Mouse (Mus musculus) kidney, embryonic 15.5 days (tissue): ENCODE results near the gene Pou3f4. TPM values are rescaled to one million over a fixed set of nuclear protein-coding genes. Genes with fewer than 3 reads are reported as not detected.
A peak's percentile ranks its signal among the peaks of the same experiment; 100 is the strongest.
"Not testable (repeated sequence)": the region's sequence is repeated elsewhere in the genome, so short reads cannot be mapped to it uniquely, and the experiment has no call there.

Experiments used
- ATAC-seq: fragments of 200-750 bp; cut with Nextera tagmentation; replicated peaks from 2 replicates; pipeline ENCODE4 v1.8.0; 2017; ENCODE audit warnings: moderate TSS enrichment; ENCODE audit not compliant: low FRiP score
- H3K27ac ChIP-seq: fragments of 300-500 bp; sonication (generic); 2 replicates; pipeline ENCODE4 v1.5.1; 2015; ENCODE audit warnings: mild to moderate bottlenecking, inconsistent platforms
- H3K27me3 ChIP-seq: fragments of 300-500 bp; sonication (generic); 2 replicates; pipeline ENCODE4 v1.6.1; 2015; ENCODE audit warnings: inconsistent platforms
- H3K36me3 ChIP-seq: fragments of 300-500 bp; sonication (generic); 2 replicates; pipeline ENCODE4 v1.6.1; 2015; ENCODE audit warnings: inconsistent platforms
- H3K4me1 ChIP-seq: fragments of 300-500 bp; sonication (generic); 2 replicates; pipeline ENCODE4 v1.6.1; 2015; ENCODE audit warnings: inconsistent platforms
- H3K4me2 ChIP-seq: fragments of 300-500 bp; sonication (generic); 2 replicates; pipeline ENCODE4 v1.6.1; 2015; ENCODE audit warnings: moderate library complexity, mild to moderate bottlenecking, inconsistent platforms
- H3K4me3 ChIP-seq: fragments of 300-500 bp; sonication (generic); replicated peaks from 2 replicates; pipeline ENCODE4 v1.5.1; 2015; ENCODE audit warnings: mild to moderate bottlenecking, inconsistent platforms
- H3K9ac ChIP-seq: fragments of 300-500 bp; sonication (generic); 2 replicates; pipeline ENCODE4 v1.6.1; 2015; ENCODE audit warnings: mild to moderate bottlenecking, inconsistent platforms
- H3K9me3 ChIP-seq: fragments of 300-500 bp; sonication (generic); replicated peaks from 2 replicates; pipeline ENCODE4 v1.6.1; 2016; ENCODE audit warnings: inconsistent platforms
- WGBS: fragments of 180-500 bp; shearing (Covaris S2); methylation state at CpG from one replicate; pipeline ENCODE4 v1.1.7; 2015; ENCODE audit warnings: mixed read lengths; 5-methylcytosine and 5-hydroxymethylcytosine counted together
- polyA plus RNA-seq: library from polyadenylated mRNA; unstranded; fragments of >200 nt; fragmentation: Nextera tagmentation; extraction: Ambion mirVana; gene quantifications from 2 replicates; pipeline ENCODE4 v1.2.1, GENCODE M21; 2015

Pou3f4 gene
- 0.13 and 0.18 TPM in 2 replicates for polyA plus RNA-seq

GRCm38 (mm10) chrX:110814151-110814571 lies at the start of gene Pou3f4:
Pou3f4 (plus strand) TSS chrX:110814280.
- Histone ChIP-seq H3K27me3 (peaks cover 61% of the 10 kb centered on the region), H3K9me3 (no peaks in the 10 kb centered on the region), H3K9ac (no peak within 1 kb of the TSS), H3K4me2 (peak within 1 kb of the TSS; percentile 67), H3K4me1 (0 out of 2 replicates have a peak, but pooled peaks cover 4% of the 10 kb centered on the region), H3K36me3 (no peaks in the 10 kb centered on the region), H3K4me3 (peak within 1 kb of the TSS; percentile 41), H3K27ac (no peak within 1 kb of the TSS)
- ATAC-seq: peak; percentile 97
- WGBS: 16% methylated on average over 20 of the region's 20 CpGs

DNA sequence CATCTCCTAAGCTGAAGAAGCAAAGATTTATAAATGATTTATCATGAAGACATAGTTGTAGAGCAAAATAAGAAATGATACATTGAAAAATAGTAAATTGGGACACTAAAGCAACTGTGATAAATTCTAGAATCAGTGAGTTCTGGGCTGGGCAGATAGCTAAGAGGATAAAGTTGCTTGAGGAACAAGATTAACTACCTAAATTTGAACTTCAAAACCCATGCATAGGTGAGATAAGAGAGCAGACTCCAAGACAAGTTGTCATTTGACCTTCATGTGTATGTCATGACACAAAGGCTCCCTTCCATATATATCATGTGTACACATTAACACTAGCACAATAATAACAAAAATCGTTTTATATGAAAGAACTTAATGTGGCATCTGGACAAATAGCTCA lies 48.1 kb upstream of the Pou3f4 start:
- ATAC-seq: no peak

DNA sequence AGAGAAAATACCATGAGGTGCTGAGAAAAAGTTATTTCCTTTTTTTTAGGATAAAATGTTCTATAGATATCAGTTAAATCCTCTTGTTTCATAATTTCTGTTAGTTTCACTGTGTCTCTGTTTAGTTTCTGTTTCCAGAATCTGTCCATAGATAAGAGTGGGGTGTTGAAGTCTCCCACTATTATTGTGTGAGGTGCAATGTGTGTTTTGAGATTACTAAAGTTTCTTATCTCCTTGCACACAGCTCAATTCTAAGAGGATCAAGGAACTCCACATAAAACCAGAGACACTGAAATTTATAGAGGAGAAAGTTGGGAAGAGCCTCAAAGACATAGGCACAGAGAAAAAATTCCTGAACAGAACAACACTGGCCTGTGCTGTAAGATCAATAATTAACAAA lies 39.3 kb upstream of the Pou3f4 start:
- not testable (repeated sequence) for H3K4me1 ChIP-seq, H3K9ac ChIP-seq, H3K36me3 ChIP-seq, ATAC-seq, H3K4me2 ChIP-seq, H3K27me3 ChIP-seq, H3K4me3 ChIP-seq, H3K9me3 ChIP-seq, H3K27ac ChIP-seq

More for the DNA sequence above, 48.1 kb upstream of the Pou3f4 start:
- no peaks in the 10 kb centered on the region for H3K4me1 ChIP-seq
- H3K27me3 ChIP-seq: no peaks in the 10 kb centered on the region
- 62% methylated on average over 1 of the region's 1 CpGs for WGBS
- no peak overlapping the region for H3K9ac ChIP-seq
- no peak overlapping the region for H3K27ac ChIP-seq
- H3K9me3 ChIP-seq: no peaks in the 10 kb centered on the region
- H3K4me2 ChIP-seq: no peak overlapping the region
- H3K36me3 ChIP-seq: no peaks in the 10 kb centered on the region
- no peak overlapping the region for H3K4me3 ChIP-seq

- H3K27ac ChIP-seq: no peak overlapping the region
- no peaks in the 10 kb centered on the region for H3K36me3 ChIP-seq
- WGBS: 37% methylated on average over 2 of the region's 2 CpGs
- ATAC-seq: no peak
- no peak overlapping the region for H3K4me3 ChIP-seq
- no peaks in the 10 kb centered on the region for H3K4me1 ChIP-seq
- no peaks in the 10 kb centered on the region for H3K9me3 ChIP-seq
- H3K4me2 ChIP-seq: no peak overlapping the region
- no peaks in the 10 kb centered on the region for H3K27me3 ChIP-seq
- H3K9ac ChIP-seq: no peak overlapping the region
These were observed 11.6 kb upstream of the Pou3f4 start for GRCm38 (mm10) chrX:110802502-110802901.

- 0 out of 2 replicates have a peak, but pooled peaks cover under 1% of the 10 kb centered on the region for H3K4me1 ChIP-seq
- no peaks in the 10 kb centered on the region for H3K36me3 ChIP-seq
- 50% methylated on average over 4 of the region's 4 CpGs for WGBS
- H3K4me3 ChIP-seq: no peak overlapping the region
- H3K9me3 ChIP-seq: no peaks in the 10 kb centered on the region
- no peak overlapping the region for H3K4me2 ChIP-seq
- H3K27ac ChIP-seq: no peak overlapping the region
- no peak for ATAC-seq
- H3K27me3 ChIP-seq: peaks cover 33% of the 10 kb centered on the region
- no peak overlapping the region for H3K9ac ChIP-seq
These were observed 4.0 kb upstream of the Pou3f4 start for GRCm38 (mm10) chrX:110810001-110810578.

DNA sequence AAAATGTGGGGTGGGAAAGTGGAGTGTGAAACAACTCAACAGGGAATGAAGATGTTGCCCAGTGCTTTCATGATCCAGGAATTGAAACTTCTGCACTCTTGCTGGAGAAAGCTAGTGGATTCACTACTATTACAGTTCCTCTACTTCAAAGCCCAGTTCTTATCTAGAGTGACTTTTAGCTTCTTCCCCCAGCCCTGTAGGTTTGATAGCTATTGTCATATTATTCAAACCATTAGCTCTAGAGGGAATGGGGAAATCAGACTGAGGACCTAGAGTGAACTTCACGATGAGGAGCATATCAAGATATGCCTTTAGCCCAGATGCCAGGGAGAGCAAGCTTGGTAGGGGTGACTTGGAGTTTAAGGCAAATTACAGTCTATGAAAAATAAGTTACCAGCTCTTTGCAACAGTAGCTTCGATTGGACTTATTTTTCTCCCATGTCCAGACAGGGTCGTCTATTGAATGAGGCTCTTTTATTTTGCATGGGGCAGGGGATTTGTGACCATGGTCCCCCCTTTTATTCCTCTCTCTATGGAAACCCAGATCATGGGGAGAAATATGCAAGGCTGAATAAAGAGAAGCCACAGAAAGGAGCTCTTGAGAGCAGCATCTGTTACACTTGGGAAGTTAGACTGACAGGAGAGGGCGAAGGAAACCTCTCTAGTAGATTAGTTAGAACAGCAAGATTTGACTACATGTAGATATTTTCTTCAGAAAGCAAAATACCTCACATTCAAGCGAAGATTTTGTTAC lies 3.1 kb upstream of the Pou3f4 start:
- Histone ChIP-seq H3K9me3 (no peaks in the 10 kb centered on the region), H3K27ac (no peak overlapping the region), H3K27me3 (peaks cover 40% of the 10 kb centered on the region), H3K4me3 (no peak overlapping the region), H3K4me2 (no peak overlapping the region), H3K9ac (no peak overlapping the region), H3K36me3 (no peaks in the 10 kb centered on the region), H3K4me1 (0 out of 2 replicates have a peak, but pooled peaks cover 4% of the 10 kb centered on the region)
- WGBS: 66% methylated on average over 5 of the region's 5 CpGs
- ATAC-seq: no peak

GRCm38 (mm10) chrX:110812071-110812470 lies 2.0 kb upstream of the Pou3f4 start:
- no peaks in the 10 kb centered on the region for H3K36me3 ChIP-seq
- H3K9ac ChIP-seq: no peak overlapping the region
- no peak overlapping the region for H3K27ac ChIP-seq
- 24% methylated on average over 5 of the region's 5 CpGs for WGBS
- H3K4me2 ChIP-seq: no peak overlapping the region
- ATAC-seq: no peak
- no peak overlapping the region for H3K4me3 ChIP-seq
- H3K9me3 ChIP-seq: no peaks in the 10 kb centered on the region
- H3K27me3 ChIP-seq: peaks cover 51% of the 10 kb centered on the region
- H3K4me1 ChIP-seq: 0 out of 2 replicates have a peak, but pooled peaks cover 4% of the 10 kb centered on the region

GRCm38 (mm10) chrX:110813401-110813800 lies 679 bp upstream of the Pou3f4 start:
- Histone ChIP-seq H3K27me3 (peaks cover 60% of the 10 kb centered on the region), H3K27ac (no peak overlapping the region), H3K4me1 (0 out of 2 replicates have a peak, but pooled peaks cover 4% of the 10 kb centered on the region), H3K9me3 (no peaks in the 10 kb centered on the region), H3K36me3 (no peaks in the 10 kb centered on the region), H3K9ac (no peak overlapping the region), H3K4me3 (no peak overlapping the region), H3K4me2 (no peak overlapping the region)
- ATAC-seq: no peak
- WGBS: 23% methylated on average over 5 of the region's 5 CpGs

DNA sequence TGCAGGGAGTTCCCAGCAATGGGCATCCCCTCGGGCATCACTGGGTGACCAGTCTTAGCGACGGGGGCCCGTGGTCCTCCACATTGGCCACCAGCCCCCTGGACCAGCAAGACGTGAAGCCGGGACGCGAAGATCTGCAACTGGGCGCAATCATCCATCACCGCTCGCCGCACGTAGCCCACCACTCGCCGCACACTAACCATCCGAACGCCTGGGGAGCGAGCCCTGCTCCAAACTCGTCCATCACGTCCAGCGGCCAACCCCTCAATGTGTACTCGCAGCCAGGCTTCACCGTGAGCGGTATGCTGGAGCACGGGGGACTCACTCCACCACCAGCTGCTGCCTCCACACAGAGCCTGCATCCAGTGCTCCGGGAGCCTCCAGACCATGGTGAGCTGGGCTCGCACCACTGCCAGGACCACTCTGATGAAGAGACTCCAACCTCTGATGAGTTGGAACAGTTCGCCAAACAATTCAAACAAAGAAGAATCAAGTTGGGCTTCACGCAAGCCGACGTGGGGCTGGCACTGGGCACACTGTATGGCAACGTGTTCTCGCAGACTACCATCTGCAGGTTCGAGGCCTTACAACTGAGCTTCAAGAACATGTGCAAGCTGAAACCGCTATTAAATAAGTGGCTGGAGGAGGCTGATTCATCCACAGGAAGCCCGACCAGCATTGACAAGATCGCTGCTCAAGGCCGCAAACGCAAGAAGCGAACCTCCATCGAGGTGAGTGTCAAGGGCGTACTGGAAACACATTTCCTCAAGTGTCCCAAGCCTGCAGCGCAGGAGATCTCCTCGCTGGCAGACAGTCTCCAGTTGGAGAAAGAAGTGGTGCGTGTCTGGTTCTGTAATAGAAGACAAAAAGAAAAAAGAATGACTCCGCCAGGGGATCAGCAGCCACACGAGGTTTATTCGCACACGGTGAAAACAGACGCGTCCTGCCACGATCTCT lies 790 bp downstream of the Pou3f4 start:
- ATAC-seq: peak; percentile 65
- Histone ChIP-seq H3K36me3 (no peaks in the 10 kb centered on the region), H3K9ac (no peak overlapping the region), H3K27ac (no peak overlapping the region), H3K4me1 (0 out of 2 replicates have a peak, but pooled peaks cover 4% of the 10 kb centered on the region), H3K27me3 (peaks cover 60% of the 10 kb centered on the region), H3K4me3 (peak overlapping the region; percentile 41), H3K9me3 (no peaks in the 10 kb centered on the region), H3K4me2 (peak overlapping the region; percentile 67)
- WGBS: 19% methylated on average over 52 of the region's 52 CpGs

DNA sequence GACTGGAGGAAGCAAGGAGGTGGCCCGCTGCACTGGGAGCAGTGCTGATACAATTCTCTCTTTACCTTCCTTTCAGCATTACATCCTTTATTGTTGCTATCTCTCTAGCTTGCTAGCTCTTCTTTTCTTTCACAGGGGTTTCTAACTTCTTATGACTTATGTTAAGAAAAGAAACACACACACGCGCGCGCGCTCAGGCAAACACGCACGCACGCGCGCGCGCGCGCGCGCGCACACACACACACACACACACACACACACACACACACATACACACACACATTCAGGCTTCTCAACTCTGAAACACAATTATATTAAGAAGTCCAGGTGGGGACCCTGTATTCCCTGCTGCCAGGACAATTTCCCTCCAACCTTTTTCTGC lies 1.5 kb downstream of the Pou3f4 start:
- no peaks in the 10 kb centered on the region for H3K36me3 ChIP-seq
- no peak overlapping the region for H3K27ac ChIP-seq
- WGBS: 46% methylated on average over 18 of the region's 18 CpGs
- no peak overlapping the region for H3K9ac ChIP-seq
- no peak for ATAC-seq
- H3K4me3 ChIP-seq: peak overlapping the region; percentile 41
- no peaks in the 10 kb centered on the region for H3K9me3 ChIP-seq
- peaks cover 60% of the 10 kb centered on the region for H3K27me3 ChIP-seq
- H3K4me2 ChIP-seq: peak overlapping the region; percentile 67
- 0 out of 2 replicates have a peak, but pooled peaks cover 4% of the 10 kb centered on the region for H3K4me1 ChIP-seq

DNA sequence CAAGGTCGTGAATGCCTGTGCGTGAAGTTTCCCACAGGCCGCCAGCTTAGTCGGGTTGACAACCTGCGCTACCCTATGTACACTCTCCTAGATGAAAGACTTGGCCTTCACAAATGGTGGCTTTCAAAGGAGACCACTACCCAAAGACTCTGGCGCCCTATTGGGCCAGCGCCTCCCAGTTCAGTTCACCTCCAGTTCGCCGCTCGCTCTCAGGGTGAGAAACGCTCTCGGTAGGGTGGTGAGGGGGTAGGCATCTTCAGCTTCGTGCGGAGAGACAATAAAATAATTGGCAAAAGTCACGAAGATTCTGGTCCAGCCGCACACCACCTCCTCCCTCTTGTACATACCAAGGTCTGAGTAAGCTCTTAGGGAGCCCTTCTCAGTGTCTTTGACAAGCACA lies 2.5 kb downstream of the Pou3f4 start:
- Histone ChIP-seq H3K9me3 (no peaks in the 10 kb centered on the region), H3K4me1 (0 out of 2 replicates have a peak, but pooled peaks cover 4% of the 10 kb centered on the region), H3K36me3 (no peaks in the 10 kb centered on the region), H3K4me3 (0 out of 2 replicates have a peak overlapping the region, but pooled peaks have one; percentile 1), H3K27ac (no peak overlapping the region), H3K27me3 (peaks cover 56% of the 10 kb centered on the region), H3K9ac (no peak overlapping the region), H3K4me2 (peak overlapping the region; percentile 40)
- 14% methylated on average over 16 of the region's 16 CpGs for whole genome bisulfite sequencing
- ATAC-seq: no peak
